Mouse (Mus musculus) CH12F3 (cell line): ENCODE data around the gene Znrd1.

Source experiments
- in situ Hi-C: fragments of 300-500 bp; cut with MboI; formaldehyde crosslinking; loops from 2 replicates; pipeline ENCODE4 v1.14.3; 2020; ENCODE audit warnings: low sequenced_read_pairs

Gene Znrd1

GRCm38 (mm10) chr17:36971172-36971850 lies 13.0 kb upstream of the Znrd1 start:
- in situ Hi-C loops = no loop called here

GRCm38 (mm10) chr17:36970316-36970890 lies 12.0 kb upstream of the Znrd1 start:
- in situ Hi-C loops = no loop called here

DNA sequence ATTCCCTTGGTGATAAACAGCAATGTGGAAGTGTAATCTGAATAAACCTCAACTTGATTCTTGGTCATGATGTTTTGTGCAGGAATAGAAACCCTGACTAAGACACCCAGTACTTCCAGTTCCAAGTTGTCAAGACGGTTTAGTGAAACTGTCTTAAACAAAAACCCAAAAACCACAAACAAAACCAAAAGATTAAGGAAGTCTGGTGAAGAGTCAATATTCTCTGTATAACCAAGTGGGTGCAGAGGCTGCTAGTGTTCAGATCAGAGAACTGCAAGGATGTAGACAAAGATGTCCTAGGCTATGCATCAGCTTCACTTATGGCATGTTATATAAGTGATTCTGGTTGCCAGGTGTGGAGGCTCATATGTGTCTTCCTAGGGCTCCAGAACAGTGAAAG lies 8.5 kb upstream of the Znrd1 start:
- in situ Hi-C loops = no loop called here

DNA sequence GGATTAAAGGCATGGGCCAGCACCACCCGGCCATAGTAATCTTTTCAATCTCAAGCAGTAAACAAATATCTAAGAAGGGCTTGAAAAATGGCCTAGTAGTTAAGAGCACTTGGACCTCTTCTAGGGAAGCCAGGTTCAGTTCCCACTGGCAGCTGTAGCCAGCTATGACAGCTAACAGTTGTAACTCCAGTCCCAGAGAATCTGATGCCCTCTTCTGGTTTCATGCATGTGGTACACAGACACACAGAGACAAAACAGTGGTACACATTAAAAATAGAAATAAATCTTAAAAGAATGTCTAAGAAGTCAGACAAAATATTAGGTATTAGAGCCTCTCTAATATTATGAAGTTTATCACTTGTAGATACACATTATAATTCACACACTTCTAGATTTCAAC lies 2.8 kb upstream of the Znrd1 start:
- in situ Hi-C loops = no loop called here

- in situ Hi-C loops = no loop called here
These were observed 525 bp upstream of the Znrd1 start for GRCm38 (mm10) chr17:36958884-36959283.

DNA sequence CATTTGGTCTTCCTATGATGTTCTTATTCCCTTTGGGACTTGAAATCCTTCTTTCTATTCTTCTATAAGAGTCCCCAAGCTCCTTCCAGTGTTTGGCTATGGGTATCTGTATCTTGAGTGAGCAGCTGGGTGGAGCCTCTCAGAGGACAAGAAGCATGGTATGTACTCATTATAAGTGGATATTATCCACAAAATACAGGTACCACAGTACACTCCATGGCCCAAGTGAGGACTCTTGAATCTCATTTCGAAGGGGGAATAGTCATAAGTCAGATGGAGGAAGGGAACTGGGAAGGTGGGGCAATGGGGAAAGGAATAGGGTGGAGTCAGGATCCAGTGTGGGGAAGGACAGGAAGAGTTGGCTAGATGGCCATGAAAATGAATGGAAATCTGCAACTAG lies 5.3 kb downstream of the Znrd1 start:
- in situ Hi-C loops = no loop called here

GRCm38 (mm10) chr17:36952631-36953030 lies 5.7 kb downstream of the Znrd1 start:
- in situ Hi-C loops = no loop called here

DNA sequence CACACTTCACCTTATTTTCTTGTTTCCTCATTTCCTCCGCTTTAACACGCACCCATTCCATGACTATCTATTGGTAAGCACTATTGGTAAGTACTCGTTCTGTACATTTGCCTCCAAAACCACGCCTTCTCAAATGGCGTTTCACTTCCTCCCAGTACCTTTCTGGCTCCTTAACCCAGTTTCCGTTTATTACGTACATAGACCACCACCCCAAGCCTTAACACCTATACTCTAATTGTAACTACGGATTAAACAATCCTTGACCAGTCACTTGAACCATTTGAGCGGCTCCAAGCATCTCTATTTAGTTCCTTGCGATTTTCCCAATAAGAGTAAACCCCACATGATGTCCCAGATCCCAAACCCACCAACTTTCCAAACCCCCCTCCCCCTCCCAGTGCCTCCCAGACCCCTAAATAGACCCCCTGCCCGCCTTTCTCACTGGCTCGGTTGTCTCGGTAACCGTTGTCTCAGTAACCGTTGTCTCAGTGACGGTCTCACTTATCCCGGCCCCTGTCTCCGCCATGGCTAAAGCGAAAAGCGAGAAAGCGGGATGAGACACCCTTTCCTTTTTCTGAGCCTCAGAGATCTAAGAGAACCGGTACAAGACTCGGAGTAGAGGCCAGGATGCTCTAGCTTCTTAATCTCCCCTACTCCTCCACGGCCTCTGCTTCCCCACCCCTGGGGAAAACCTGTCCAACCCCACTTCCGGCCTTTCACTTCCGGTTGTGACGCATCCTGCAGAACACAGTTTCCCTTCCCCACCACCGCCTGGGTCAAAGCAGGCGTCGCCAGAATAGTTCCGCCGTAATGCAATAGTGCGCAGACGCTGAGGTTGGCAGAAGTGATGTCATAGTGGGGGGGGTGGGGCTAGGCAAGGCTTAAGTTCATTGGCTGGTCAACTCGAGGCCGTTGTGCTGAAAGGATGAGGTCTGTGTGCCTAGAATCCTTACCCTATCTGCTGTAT lies 7.1 kb downstream of the Znrd1 start, which contains the start of gene Ppp1r11:
Ppp1r11 (minus strand) TSS at position 761 of the 967 bp plus-strand sequence.
- in situ Hi-C loops = no loop called here

DNA sequence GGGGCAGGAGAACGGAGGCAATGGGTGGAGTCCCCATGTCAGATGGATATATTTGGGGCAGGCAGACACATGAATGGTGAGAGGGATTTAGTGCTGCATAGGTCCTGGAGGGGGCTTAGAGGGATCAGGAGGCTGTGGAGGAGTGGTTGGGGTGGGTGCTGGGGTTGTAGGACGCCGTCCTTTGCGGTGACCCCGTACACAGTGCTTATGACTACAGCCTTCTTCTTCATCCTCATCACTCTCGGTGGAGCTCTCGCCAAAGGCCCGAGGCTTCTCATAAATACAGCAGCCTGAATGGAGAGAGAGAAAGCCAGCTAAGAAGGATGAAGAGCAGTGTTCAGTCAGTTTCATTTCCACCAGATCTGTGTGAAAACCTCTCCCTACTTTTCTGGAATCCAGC lies 9.1 kb downstream of the Znrd1 start:
- in situ Hi-C loops = no loop called here

- in situ Hi-C loops = no loop called here
These were observed 10.1 kb downstream of the Znrd1 start for GRCm38 (mm10) chr17:36948286-36948685.

- in situ Hi-C loops = no loop called here
These were observed 11.1 kb downstream of the Znrd1 start for GRCm38 (mm10) chr17:36947051-36947819.

DNA sequence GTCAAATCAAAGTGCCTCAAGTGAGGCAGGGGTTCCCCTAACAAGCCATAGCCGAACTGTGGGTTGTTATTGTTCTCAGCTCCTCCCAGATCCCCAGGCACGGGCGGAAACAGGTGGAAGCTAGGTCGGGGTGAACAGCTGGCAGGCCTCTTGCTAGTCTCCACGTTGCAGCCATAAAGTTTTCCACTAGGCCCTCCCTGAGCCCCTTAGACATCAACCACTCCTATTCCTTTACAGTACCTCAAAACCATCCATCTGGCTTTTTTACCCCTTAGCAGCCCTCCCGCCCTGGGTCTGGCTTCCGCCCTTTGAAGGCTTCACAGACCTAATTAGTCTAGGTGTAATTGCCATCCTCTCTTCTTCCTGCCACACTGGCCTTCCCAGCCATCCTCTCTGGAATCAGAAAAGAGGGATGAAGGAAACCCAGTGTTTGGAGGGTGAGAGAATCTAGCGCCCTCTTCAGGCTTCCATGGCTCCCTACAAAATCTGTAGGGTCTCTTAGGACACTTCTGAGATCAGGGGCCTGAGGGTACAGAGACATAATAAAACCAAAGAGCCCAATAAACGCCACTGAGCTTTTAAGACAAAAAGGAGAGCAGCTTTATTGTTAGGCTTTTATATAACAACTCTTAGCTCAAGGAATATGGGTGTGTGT lies 14.1 kb downstream of the Znrd1 start:
- in situ Hi-C loops = no loop called here

DNA sequence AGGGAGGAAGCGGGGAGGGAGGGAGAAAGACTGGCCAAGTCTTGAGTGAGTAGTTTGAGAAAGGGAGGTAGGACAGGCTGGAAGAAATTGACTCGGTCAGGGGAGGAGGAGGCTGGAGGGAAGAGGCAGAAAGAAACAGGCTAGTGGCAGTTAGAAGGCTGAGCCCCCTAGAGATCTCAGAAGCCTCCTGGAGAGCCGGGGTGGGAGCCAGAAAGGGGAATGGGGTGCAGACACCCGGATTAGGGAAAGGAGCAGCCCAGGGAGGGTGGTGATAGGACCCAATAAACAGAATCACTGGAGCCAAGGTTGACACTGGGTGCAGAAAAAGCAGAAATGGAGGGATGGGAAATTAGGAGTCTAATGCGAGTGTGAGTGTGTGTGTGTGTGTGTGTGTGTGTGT lies 14.7 kb downstream of the Znrd1 start:
- in situ Hi-C loops = no loop called here

DNA sequence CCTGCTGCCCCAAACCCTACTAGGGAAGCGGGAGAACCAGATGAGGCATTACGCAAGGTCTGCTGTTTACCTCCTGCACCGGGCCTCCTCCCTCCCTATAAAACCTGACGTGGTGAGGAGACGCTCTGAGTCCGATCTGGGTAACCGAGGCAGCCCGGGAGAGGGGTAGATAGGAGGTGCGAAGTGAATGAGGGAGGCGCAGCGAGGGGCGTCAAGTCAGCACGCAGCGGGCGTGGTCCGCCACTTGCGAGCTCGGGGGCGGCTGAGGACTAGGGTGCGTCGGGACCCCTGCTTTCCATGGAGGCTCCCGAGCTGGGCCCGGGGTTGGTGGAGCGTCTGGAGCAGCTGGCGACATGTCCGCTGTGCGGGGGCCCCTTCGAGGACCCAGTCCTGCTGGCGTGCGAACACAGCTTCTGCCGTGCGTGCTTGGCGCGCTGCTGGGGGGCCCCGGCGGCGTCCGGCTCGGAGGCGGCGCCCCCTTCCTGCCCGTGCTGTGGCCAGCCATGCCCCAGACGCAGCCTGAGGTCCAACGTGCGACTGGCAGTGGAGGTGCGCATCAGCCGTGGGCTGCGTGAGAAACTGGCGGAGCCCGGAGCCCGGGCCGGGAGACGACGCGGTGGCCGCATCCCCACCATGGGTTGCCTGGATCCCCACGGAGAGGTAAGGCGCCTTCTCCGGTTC lies 15.4 kb downstream of the Znrd1 start, which contains the start of gene Rnf39:
Rnf39 (plus strand) TSS at position 128 of the 681 bp plus-strand sequence.
- in situ Hi-C loops = no loop called here

GRCm38 (mm10) chr17:36942391-36942790 lies 16.0 kb downstream of the Znrd1 start:
- in situ Hi-C loops = no loop called here

DNA sequence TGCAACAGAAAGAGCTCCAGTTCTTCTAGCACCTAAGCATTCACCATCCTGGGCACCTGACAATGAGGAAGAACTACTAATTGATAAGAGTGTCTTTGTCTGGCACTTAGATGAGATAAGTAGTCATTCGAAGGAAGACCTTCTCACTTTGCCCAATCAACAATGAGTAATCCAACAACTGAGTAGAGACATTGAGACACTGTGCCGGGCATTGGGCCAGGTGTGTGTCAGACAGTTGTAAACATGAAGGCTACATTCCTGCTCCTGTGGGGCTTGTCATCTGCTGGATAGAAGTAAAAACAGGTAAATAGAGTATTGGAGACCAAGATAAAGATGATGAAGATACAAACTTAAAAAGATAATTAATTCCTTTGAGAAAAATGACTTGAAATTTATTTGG lies 20.3 kb downstream of the Znrd1 start:
- in situ Hi-C loops = no loop called here

GRCm38 (mm10) chr17:36931806-36932205 lies 26.6 kb downstream of the Znrd1 start:
- in situ Hi-C loops = no loop called here

GRCm38 (mm10) chr17:36931130-36931529 lies 27.2 kb downstream of the Znrd1 start:
- in situ Hi-C loops = no loop called here

- in situ Hi-C loops = no loop called here
These were observed 28.1 kb downstream of the Znrd1 start for GRCm38 (mm10) chr17:36930233-36930632.
